Mouse (Mus musculus): ENCODE measurements at regions not wholly inside any gene's neighbourhood (a gene's known extent, or its start where the extent isn't known, plus 50 kb on each side); places are given as distances from the start of the nearest gene placed in this dataset.

DNA sequence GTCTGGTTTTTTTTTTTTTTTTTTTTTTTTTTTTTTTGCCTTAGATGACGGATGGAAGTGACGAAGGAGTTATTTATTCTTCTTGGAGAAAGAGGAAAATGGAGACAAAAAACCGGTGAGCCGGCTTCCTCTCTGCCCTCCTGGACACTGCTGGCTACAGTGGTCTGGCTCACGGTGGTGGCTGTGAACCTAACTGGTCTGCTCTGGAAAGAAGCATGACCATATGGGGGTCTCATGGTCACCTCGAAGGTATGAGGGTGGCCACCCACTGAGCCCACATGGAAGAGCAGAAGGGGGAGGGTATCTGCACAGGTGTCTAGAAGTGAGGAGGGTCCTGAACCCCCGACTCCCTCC is 116.7 kb upstream of the Sulf2 start:
- no peak for TF ChIP-seq CTCF (IDR thresholded peaks at IDR 0.05; ENCODE audit: borderline replicate concordance, extremely low read depth, insufficient read depth, insufficient read length)
- TF ChIP-seq POLR2A (IDR thresholded peaks at IDR 0.05; ENCODE audit: borderline replicate concordance, extremely low read depth, insufficient read depth, insufficient read length, poor library complexity, severe bottlenecking): no peak

All from brain, embryonic 14.5 days (tissue).